Mouse (Mus musculus) cerebellum, postnatal 4 days (tissue): Measurements from ENCODE around the gene Tiam1.

Experiments
- DNase-seq, 2 experiments: peaks; one replicate each; pipeline ENCODE4 v3.0.0; 2022; ENCODE audit warnings: low spot score in 2 of 2, mixed read lengths in 1 of 2

Gene Tiam1

GRCm38 (mm10) chr16:89920417-89920816, 223.2 kb downstream of the Tiam1 start:
- DNase-seq = no peak

DNA sequence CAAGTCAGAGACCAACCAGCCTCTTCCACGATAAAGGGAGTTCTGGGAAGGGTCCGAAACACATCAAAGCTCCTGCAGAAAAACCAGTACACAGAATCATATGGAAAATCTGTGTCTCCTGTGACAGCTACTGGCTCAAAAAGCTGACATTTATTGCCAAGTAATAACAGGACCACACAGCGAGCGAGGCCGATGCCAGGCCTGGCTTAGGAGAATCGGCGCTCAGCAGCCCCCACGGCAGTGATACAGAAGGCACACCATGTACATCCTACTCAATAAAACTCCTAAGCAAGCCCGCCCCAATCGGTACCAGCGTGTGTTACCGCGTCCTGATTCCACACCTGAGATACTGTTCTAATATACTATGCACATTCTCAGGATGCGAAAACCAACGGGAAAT, 226.2 kb downstream of the Tiam1 start:
- peak in 1 of 2 experiments; percentile 64 for DNase-seq

DNA sequence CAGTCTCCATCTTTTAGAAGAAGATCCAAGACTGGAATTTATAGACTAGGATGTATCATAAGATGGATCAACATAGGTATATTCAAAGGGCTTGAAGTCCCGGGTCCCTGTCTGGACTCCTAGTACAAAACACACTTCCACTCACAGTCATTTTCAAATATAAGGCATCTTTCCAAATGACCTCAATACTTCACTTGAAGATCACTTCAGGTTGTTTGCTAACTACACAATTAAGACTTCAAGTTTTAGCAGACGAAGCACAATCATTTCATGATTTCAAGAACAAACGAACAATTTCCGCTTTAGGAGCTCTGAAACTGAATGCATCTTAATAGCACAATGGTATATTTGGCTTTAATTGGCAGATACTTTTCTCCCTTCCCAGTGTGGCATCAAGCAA, 228.6 kb downstream of the Tiam1 start:
- DNase-seq = no peak

- DNase-seq = no peak
These were observed 230.7 kb downstream of the Tiam1 start for GRCm38 (mm10) chr16:89912686-89913375.

DNA sequence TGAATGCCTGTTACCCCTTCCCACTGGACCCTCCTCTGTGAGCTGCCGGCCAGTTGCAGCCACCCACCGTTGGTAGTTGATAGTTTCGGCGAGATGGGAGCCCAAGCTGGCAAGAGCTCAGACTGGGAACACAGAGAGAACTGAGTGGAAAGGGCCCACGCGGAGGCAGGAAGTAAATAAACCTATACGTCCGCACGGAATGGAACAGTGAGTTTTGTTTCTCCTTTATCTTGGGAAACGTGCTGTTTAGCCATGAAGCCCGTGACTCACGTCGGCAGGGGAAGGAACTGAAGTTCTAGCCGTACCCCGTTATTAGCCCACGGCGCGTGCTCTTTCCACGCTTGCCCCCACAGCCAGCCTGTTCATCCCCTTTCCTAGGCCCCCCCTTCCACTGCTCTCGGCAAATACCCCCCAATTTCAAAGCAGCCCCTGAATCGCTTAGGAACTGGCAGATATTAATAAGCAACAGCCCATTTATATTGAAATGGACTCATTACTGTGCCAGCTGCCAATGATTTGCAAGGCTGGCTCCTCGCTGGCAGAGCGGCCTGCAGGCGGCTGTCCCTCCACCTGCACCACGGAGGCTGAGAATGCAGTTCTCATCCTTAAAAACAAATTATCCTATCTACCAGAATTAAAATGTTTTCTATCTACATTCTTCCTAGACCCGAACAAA, 234.0 kb downstream of the Tiam1 start:
- no peak for DNase-seq

- DNase-seq = no peak
These were observed 235.9 kb downstream of the Tiam1 start for GRCm38 (mm10) chr16:89907651-89908050.

DNA sequence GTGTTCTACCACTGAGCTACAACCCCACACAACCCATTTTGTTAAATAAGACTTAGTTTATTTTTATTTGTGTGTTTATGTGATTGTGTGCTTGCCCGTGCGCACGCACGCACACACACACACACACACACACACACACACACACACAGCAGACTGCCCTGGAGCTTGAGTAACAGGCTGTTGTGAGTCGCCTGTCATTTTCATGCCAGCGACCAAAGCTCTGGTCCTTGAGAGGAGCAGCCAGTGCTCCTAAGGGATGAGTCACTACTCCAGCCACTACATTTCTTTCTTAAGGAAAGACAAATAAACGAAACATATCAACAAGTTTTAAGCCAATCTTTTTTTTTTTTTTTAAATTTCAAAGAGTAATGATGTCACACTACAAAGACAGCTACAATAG, 236.7 kb downstream of the Tiam1 start:
- no peak for DNase-seq

GRCm38 (mm10) chr16:89905730-89906305, 237.8 kb downstream of the Tiam1 start:
- no peak for DNase-seq

DNA sequence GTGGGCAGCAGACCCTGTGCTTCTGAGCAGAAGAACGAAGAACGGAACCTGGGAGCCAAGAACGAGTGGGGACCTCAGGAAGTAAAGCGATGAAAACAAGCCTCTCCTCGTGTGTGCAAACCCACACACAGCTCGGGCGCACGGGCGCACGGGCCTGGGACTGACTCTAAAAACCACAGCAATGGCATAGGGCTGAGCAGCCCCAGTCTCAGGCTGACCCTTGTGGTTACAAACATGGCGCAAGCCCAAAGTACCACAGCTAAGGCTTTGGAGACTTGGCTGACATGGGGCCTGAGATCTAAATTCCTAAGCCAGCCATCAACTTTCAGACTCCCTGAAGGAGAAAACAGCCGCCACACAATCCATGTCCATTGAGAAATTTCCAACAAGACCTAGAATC, 239.4 kb downstream of the Tiam1 start:
- DNase-seq = no peak

DNA sequence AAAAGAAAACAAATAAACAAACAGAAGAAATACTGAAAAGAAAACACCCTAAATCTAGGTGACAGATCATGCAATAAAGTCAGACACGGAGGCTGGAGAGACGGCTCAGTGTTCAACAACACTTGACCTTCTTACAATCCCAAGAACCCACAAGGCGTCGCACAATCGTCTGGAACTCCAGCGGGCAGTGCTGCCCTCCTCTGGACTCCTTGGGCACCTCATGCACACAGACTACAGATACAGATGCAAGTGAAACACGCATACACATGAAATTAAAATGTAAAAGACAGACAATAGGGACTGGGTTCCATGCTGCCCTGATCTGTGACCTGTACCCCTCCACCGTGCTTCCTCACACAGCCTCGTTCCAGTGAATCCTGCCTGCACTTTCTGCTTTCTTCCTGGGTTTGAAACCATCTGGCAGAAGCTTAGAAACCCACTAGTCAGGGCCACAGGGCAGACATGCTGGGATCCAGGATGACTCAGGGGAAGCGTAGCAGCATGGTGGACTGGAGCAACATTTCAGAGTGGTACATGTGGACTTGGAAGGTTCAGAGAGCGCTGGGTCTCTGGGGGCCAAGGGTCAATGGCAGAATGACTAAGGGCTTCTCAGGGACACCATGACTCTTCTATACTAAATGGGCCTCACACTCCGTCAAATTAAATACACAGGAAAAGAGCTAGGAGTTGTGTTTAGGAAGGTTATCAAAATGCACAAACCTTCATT, 240.8 kb downstream of the Tiam1 start:
- DNase-seq = no peak

- DNase-seq = no peak
These were observed 242.9 kb downstream of the Tiam1 start for GRCm38 (mm10) chr16:89900681-89901080.

DNA sequence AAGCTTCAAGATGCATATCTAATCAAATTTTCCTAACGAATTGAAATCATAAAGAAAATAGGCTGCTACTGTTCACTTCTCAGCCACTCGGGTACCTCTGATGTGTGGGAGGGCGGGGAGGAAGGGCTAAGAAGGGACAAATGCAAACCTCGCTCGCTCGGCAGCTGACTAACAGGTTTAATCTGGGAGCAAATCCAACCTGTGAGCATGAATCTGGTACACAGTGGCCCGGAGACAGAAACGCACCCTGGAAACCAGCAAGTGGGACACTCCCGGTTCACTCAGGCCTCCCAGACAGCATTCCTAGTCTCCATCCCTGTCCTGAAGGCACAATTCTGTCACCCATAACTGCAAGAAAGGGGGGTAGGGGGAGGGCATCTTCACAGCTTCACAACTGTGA, 244.4 kb downstream of the Tiam1 start:
- DNase-seq = no peak

DNA sequence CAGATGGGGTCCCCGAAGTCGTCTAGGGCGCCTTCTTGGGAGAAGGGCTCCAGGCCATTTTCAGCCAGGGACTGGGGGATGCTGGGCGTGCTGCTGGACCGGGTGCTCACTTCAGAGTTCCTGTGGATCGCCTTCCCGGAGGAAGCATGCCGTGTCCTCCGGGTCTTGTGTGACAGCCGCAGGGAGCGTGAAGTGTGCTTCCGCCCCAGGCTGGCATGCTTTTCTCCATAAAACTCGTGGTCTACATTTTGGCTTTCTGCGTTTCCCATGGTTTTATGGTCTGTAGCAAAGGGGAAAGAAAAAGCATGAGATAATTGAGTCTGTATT, 245.3 kb downstream of the Tiam1 start:
- DNase-seq = no peak

DNA sequence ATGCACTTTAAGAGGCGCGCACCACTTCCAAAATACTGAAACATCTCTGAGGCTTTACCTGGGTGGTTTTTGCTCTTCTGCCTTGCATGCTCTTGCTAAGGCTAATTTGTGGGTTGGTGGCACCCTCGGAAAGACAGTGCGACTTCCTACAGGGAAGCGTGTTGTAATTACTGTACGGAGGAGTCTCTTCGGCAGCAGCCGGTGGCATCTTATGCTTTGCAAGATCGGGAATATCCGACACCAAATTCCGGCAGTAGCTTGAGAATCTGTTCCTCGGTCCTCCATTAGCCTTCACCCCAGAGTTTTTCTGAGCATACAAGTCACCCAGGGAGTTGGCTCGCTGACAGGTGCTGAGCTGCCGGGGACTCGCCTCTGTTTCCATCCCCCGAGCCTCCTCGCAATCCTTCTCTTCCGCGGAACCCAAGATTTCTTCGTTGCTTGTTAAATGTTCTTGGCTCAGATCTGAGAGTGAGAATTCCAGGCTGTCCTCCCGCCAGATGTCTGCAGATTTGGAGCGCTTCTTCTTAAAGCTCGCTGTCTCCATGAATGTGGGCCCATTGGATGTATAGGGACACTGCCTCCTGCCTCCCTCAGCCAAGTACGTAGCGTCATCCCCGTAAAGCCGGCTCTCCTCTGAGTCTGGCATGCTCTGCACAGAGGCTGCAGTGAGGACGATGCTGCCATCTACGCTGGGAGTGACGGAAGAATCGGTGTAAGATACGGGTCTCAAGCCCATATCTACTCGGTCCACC, 245.8 kb downstream of the Tiam1 start:
- DNase-seq = peak in 1 of 2 experiments; percentile 34

DNA sequence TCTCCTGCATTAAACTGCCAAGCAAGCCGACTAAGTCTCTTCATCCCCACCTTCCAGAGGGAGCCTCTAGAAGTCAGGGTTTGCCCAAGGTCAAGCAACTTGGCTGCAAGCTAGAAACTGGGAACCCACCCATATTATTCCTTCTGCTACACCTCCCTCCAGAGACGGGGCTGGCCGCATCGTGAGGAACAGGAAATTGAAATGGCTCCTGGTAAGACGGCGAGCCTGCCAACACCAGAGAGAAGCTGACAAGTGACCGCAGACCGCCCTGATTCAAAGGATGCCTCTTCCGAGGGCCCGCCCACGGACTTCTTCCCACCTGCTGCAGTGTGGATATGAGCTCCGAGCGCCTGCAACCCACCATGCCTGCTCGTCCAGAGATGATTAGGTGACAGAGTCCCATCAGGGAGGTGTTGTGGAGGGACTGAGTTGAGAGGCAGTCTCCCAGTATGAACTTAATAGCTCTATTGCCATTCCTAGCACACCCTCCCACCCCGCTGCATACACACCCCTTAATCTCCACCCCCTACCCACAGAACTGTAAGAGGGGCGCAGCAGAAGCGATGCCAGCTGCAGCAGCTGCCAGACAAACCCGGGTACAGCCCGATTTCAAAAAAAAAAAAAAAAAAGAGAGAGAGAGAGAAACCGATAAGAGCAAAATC, 246.6 kb downstream of the Tiam1 start:
- peak in 1 of 2 experiments; percentile 29 for DNase-seq

DNA sequence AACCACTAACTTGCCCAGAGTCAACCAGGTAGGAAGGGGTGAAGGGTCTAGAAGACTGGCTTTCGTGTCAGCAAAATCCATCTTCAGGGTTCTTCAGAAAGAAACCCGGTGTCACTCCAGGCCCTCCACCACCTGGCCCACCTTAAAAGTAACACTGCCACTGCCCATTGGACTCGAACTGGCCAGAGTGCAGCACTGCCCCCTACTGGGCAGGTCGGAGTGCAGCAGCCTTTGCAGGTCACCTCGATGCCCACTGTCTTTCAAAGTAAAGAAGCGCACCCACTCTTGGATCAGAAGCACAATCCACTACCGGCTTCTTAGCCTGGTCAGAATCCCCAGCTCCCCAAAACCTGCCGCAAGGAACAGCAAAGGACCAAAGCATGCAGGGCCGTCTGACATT, 247.2 kb downstream of the Tiam1 start:
- DNase-seq = no peak

DNA sequence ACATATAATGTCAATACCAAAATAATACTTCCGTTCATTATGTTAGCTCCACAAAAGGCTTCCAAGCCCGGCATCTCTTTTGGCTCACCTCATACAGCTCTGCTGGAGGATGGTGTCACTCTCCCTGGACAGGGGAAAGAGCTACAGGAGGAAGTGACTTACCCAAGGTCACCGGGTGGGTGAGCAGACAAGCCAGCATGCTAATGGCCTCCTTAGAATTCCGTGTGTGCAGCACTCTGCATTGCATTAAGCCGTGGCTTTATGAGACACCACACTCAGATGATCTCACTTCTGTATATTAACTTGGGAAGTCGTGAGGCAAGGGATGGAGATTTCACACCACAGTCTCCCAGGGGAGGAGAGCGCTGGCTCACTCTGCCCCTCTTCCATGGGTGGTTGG, 248.3 kb downstream of the Tiam1 start:
- no peak for DNase-seq

DNA sequence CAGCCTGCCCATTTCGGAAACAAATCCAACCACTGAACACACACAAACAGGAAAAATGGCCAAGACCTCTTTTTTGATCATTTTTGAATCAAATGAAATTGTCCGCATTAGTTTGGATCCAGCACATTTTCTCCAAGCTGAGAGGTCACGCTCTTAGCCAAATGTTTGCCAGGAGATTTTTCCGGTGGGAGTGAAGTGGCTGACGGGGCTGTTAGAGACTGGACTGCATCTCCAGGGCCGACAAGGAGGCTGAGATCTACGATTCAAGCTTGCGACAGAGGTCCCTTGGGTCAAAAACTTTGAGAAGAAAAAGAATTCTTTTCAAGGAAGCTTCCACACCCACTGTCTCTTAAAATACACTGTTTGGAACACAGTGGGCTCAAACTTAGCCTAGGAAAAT, 248.8 kb downstream of the Tiam1 start:
- no peak for DNase-seq

- no peak for DNase-seq
These were observed 252.9 kb downstream of the Tiam1 start for GRCm38 (mm10) chr16:89890515-89891189.

GRCm38 (mm10) chr16:89889890-89890462, 253.6 kb downstream of the Tiam1 start:
- no peak for DNase-seq
